Mouse (Mus musculus): ENCODE results near the gene Anxa3.

Anxa3 gene

DNA sequence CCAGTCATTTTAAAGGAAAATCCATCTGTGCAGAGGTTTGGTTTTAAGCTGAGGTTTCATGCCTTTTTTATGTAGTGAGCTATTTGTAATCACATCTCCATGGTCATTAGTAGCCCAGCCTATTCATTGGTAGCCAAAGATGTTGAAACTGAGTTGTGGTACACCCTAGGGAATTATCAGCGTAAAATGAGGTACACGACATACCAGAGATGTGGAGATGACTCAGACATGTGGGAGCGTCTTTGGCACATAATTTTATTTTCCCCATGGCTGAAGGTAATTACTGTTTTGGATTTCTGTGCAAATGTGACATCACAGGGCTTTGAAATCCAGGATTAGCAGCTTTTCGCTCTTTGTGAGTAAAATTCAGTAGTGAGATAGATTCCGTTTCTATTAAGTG lies 41.2 kb downstream of the Anxa3 start:
- DNase-seq (ENCODE audit: low read depth in 2 of 2, low spot score in 2 of 2): no peak

GRCm38 (mm10) chr5:96847986-96848385 lies 54.8 kb downstream of the Anxa3 start:
- DNase-seq (ENCODE audit: low read depth in 2 of 2, low spot score in 2 of 2): no peak

GRCm38 (mm10) chr5:96848386-96848785 lies 55.2 kb downstream of the Anxa3 start:
- DNase-seq (ENCODE audit: low read depth in 2 of 2, low spot score in 2 of 2): no peak

GRCm38 (mm10) chr5:96849232-96849631 lies 56.1 kb downstream of the Anxa3 start:
- no peak for DNase-seq (ENCODE audit: low read depth in 2 of 2, low spot score in 2 of 2)

DNA sequence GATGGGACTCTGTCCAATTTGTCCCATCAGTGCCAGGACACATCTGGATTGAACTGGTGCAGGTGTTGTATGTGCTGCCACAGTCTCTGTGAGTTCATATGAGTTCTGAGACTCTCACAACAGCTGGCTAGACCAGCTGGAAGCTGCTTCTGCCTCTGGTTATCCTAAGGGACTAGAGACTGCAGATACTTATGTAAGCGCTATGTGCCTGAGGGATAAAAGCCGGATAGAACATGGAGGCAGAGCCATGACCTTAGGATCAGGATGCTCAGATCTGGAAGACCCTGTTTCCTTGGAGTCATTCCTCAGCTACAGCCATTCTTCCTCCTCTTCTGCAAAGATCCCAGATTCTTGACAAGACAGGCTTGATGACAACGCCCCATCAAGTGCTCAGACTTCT lies 60.3 kb downstream of the Anxa3 start:
- no peak for DNase-seq (ENCODE audit: low read depth in 2 of 2, low spot score in 2 of 2)

- DNase-seq (ENCODE audit: low read depth in 2 of 2, low spot score in 2 of 2): no peak
Observed at GRCm38 (mm10) chr5:96854350-96854749, 61.2 kb downstream of the Anxa3 start.

GRCm38 (mm10) chr5:96859938-96860337 lies 66.8 kb downstream of the Anxa3 start:
- no peak for DNase-seq (ENCODE audit: low read depth in 2 of 2, low spot score in 2 of 2)

DNA sequence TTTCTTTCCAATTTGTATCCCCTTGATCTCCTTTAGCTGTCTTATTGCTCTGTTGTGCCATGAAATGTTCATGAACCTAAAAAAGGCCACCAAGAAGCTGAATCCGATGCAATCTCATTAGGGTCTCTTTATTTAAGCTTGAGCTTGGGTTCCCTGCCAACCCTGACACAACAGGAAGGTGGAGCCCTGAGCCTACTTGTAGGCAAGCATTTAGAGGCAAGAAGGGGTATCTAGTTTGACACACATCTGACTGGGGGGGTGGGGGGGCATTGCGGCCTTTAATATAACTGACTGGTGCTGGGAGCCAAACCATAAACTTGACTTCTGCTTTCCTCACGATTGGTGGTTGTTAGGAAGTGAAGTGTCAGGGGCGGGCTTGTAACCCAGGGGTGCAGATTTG lies 74.0 kb downstream of the Anxa3 start:
- no peak for DNase-seq (ENCODE audit: low read depth in 2 of 2, low spot score in 2 of 2)

DNA sequence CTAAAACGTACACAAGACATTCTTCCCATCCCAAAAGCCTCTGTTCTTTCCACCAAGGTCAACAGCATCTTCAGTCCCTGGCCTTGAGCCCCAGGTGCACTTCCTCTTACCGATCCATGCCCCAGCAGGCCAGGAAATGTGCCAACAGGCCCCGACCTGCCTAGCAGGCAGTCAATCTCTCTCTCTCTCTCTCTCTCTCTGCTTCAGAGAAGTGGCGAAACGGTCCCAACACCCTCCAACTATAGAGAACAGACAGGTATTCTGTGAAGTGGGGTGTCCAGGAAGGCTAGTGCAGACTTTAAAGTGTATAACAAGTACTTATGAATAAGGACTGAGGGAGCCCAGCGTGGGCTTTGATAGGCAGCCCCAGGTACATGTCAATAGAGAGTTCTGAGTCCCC lies 75.8 kb downstream of the Anxa3 start:
- no peak for DNase-seq (ENCODE audit: low read depth in 2 of 2, low spot score in 2 of 2)

- no peak for DNase-seq (ENCODE audit: low read depth in 2 of 2, low spot score in 2 of 2)
Observed at GRCm38 (mm10) chr5:96870996-96871395, 77.9 kb downstream of the Anxa3 start.

DNA sequence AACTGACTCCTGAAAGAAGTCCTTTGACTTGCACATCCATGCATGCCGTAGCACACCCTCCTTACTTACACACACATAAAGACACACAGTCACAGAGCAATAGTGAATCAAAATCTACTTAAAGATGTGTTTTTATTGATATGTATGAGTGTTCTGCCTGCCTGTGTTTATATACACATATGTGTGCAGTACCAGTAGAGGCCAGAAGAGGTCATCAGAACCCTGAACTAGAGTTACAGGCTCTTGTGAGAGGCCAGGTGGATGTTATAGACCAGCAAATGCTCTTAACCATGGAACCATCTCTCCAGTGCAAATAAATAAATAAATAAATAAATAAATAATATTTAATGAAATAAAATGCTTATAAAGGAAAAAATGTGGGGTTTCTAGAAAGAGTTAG lies 85.0 kb downstream of the Anxa3 start:
- peak; percentile 35 to 54 for DNase-seq (ENCODE audit: low read depth in 2 of 2, low spot score in 2 of 2)

GRCm38 (mm10) chr5:96878851-96879540 lies 85.9 kb downstream of the Anxa3 start:
- DNase-seq (ENCODE audit: low read depth in 2 of 2, low spot score in 2 of 2): peak; percentile 46 to 47

GRCm38 (mm10) chr5:96880231-96880630 lies 87.1 kb downstream of the Anxa3 start:
- no peak for DNase-seq (ENCODE audit: low read depth in 2 of 2, low spot score in 2 of 2)

- DNase-seq (ENCODE audit: low read depth in 2 of 2, low spot score in 2 of 2): no peak
Observed at GRCm38 (mm10) chr5:96881118-96881517, 88.0 kb downstream of the Anxa3 start.

- DNase-seq (ENCODE audit: low read depth in 2 of 2, low spot score in 2 of 2): no peak
Observed at GRCm38 (mm10) chr5:96881613-96882012, 88.5 kb downstream of the Anxa3 start.

- DNase-seq (ENCODE audit: low read depth in 2 of 2, low spot score in 2 of 2): no peak
Observed at GRCm38 (mm10) chr5:96885202-96885601, 92.1 kb downstream of the Anxa3 start.

DNA sequence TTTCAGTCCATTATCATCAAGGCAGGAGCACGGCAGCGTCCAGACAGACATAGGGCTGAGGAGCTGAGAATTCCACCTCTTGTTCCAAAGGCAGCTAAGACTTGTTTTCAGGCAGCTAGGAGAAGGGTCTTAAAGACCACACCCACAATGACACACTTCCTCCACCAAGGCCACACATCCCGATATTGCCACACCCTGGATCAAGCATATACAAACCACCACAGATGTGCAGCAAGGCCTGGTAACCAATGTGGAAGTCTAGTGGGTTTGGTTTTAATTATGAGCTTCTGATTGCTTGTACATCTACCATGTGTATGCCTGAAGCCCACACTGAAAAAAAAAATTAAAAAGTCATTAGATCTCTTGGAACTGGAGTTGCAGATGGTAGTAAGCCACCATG lies 95.3 kb downstream of the Anxa3 start:
- no peak for DNase-seq (ENCODE audit: low read depth in 2 of 2, low spot score in 2 of 2)

DNA sequence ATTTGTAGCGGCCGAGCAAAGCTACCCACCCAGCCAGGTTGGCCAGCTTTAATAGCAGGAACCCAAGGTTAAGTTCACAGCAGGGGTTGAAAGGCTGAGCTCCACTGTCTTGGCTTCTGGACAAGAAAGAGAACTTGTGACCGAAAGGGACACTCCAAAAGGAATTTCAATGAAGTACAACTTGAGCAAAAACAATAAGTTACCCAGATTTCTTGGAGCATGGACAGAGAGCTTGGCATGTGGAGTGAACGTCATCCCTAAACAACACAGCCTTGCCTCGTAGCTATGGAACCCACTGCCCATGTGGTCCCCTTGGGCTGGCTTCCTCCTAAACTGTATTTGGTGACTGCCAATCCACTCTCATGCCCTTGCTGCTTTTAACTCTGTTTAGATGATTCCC lies 97.2 kb downstream of the Anxa3 start:
- no peak for DNase-seq (ENCODE audit: low read depth in 2 of 2, low spot score in 2 of 2)
